Mouse (Mus musculus) cortical plate, adult 2 months (tissue): ENCODE data around the gene Car12.
A peak's percentile ranks its signal among the peaks of the same experiment; 100 is the strongest.

Experiments
- CTCF ChIP-seq: fragments of 200-500 bp; IDR thresholded peaks from 2 replicates; pipeline ENCODE4 v1.5.1; 2011; ENCODE audit warnings: mild to moderate bottlenecking, control low read depth, low read length; ENCODE audit not compliant: insufficient read depth; ENCODE audit errors: extremely low read depth
- POLR2A ChIP-seq: fragments of 200-500 bp; IDR thresholded peaks from 2 replicates; pipeline ENCODE4 v1.6.1; 2011; ENCODE audit warnings: mild to moderate bottlenecking, low read length, control low read depth; ENCODE audit not compliant: insufficient read depth; ENCODE audit errors: extremely low read depth

DNA sequence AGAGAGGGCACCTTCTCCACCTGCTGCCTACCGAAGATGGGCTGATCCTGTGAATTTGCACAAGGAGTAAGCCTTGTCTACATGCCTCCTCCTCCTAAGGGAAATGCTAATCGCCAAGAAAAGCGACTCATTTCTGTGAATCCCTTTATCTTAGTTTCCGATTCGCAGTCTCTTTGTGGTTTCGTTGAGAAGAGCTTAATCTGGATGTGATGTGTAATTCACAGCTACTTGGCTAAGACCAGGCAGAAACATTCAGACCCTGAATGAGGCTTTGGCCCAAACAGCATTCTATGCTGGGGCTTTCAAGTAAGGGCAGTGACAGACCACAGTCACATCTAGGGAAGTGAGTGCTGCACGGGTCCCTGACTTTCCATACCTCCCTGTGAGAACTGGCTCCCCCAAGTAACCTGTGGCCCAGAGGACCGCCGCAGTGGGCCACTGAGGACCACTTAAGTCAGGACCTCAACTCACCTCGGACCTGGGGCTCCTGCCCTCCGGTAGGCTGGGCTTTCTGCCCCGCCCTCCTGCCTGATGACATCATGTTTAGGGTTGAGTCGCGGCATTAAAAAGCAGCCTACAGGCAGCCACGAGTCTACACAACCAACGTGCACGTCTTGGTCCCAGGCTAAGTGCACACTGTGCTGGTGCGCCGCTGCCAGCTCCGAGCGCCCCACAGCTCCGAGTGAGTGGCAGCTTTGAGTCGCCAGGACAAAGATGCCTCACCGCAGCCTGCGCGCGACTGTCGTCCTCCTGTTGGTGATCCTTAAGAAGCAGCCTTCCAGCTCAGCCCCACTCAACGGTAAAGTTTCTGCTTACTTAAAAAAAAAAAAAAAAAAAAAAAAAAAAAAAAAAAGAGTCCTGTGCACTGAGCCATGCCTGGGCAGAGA, at the start of gene Car12:
- TF ChIP-seq POLR2A = peak; percentile 59; the same call in 1 of the 2 replicates
- no peak for TF ChIP-seq CTCF
